Mouse (Mus musculus): ENCODE measurements around the gene Yes1. TPM values are rescaled to one million over a fixed set of nuclear protein-coding genes. Genes with fewer than 3 reads are reported as not detected.
A peak's percentile ranks its signal among the peaks of the same experiment; 100 is the strongest.

The Yes1 gene
- total and polyA plus RNA-seq, 3 experiments = 2.0 to 4.1 (median 2.2) TPM

- dilution Hi-C loops (cut with MboI; ENCODE audit: extremely low pct_ligation_motif_present, extremely low pct_unique_long_range_greater_than_20kb, low sequenced_read_pairs) = no loop called here
These were observed 46.3 kb upstream of the Yes1 start for GRCm38 (mm10) chr5:32564697-32565096.

GRCm38 (mm10) chr5:32571802-32572201 lies 39.2 kb upstream of the Yes1 start:
- H3K79me2 ChIP-seq (replicated peaks; ENCODE audit: control insufficient read depth, extremely low read depth, insufficient read depth, poor library complexity, severe bottlenecking) = no peaks in the 10 kb centered on the region
- no peak overlapping the region for H3K9ac ChIP-seq (ENCODE audit: insufficient read depth, low read depth)
- H3K4me1 ChIP-seq (ENCODE audit: control insufficient read depth in 1 of 2, insufficient read depth in 2 of 2) = peaks cover 0 to 5% of the 10 kb centered on the region in 2 experiments; a peak in 2 of 4 replicates
- H3K36me3 ChIP-seq (replicated peaks in 1 of 2; ENCODE audit: control insufficient read depth in 1 of 2, insufficient read depth in 1 of 2, low read length in 1 of 2) = no peaks in the 10 kb centered on the region
- no peak overlapping the region for H3K4me3 ChIP-seq (replicated peaks in 1 of 3; ENCODE audit: low read depth in 2 of 3, low read length in 2 of 3, poor library complexity in 1 of 3)
- DNase-seq (ENCODE audit: extremely low read depth) = no peak
- H3K9me3 ChIP-seq (replicated peaks; ENCODE audit: low read length) = no peaks in the 10 kb centered on the region
- H3K27ac ChIP-seq (ENCODE audit: insufficient read depth, low read depth) = no peak overlapping the region
- no peaks in the 10 kb centered on the region for H3K27me3 ChIP-seq (replicated peaks)
- TF ChIP-seq E2F4 (IDR thresholded peaks at IDR 0.05; ENCODE audit: insufficient replicate concordance, low read depth, low read length) = no peak
- no peak overlapping the region for H3K4me2 ChIP-seq (ENCODE audit: insufficient read depth, low read depth, poor library complexity, severe bottlenecking)
- in situ Hi-C loops (cut with MboI; ENCODE audit: low pct_ligation_motif_present, low pct_unique_long_range_greater_than_20kb, low sequenced_read_pairs) = no loop called here
- dilution Hi-C loops (cut with MboI; ENCODE audit: extremely low pct_ligation_motif_present, extremely low pct_unique_long_range_greater_than_20kb, low sequenced_read_pairs) = no loop called here

More at GRCm38 (mm10) chr5:32564697-32565096, 46.3 kb upstream of the Yes1 start:
- H3K4me2 ChIP-seq (ENCODE audit: insufficient read depth, low read depth, poor library complexity, severe bottlenecking) = no peak overlapping the region
- no peaks in the 10 kb centered on the region for H3K27me3 ChIP-seq (replicated peaks)
- TF ChIP-seq MAZ (IDR thresholded peaks at IDR 0.05; ENCODE audit: low read depth, low read length) = no peak
- no peak for TF ChIP-seq E2F4 (IDR thresholded peaks at IDR 0.05; ENCODE audit: insufficient replicate concordance, low read depth, low read length)
- no peak for TF ChIP-seq RCOR1 (conservative IDR thresholded peaks at IDR 0.05; ENCODE audit: low read depth, low read length)
- no peak for TF ChIP-seq MAX (IDR thresholded peaks at IDR 0.05; ENCODE audit: low read length)
- no peak for TF ChIP-seq CHD1 (IDR thresholded peaks at IDR 0.05; ENCODE audit: low read depth, low read length)
- no peak for TF ChIP-seq BHLHE40 (IDR thresholded peaks at IDR 0.05; ENCODE audit: low read depth, low read length)
- TF ChIP-seq JUN (IDR thresholded peaks at IDR 0.05; ENCODE audit: insufficient read depth, low read depth, low read length) = no peak
- no peak for TF ChIP-seq POLR2A (IDR thresholded peaks at IDR 0.05; ENCODE audit: low read depth, low read length)
- no peak for TF ChIP-seq CTCF (conservative IDR thresholded peaks at IDR 0.05 in 1 of 2, IDR thresholded peaks at IDR 0.05 in 1 of 2; ENCODE audit: low read depth in 2 of 2, low read length in 2 of 2)
- no peak for TF ChIP-seq HCFC1 (IDR thresholded peaks at IDR 0.05; ENCODE audit: low read depth, low read length)
- no peak for TF ChIP-seq PAX5 (IDR thresholded peaks at IDR 0.05; ENCODE audit: low read length)
- TF ChIP-seq ZC3H11A (IDR thresholded peaks at IDR 0.05; ENCODE audit: low read depth, low read length) = no peak
- no peak for TF ChIP-seq MEF2A (IDR thresholded peaks at IDR 0.05; ENCODE audit: borderline replicate concordance, low read depth, low read length)
- in situ Hi-C loops (cut with MboI; ENCODE audit: low pct_ligation_motif_present, low pct_unique_long_range_greater_than_20kb, low sequenced_read_pairs) = no loop called here
- no peaks in the 10 kb centered on the region for H3K36me3 ChIP-seq (replicated peaks in 1 of 2; ENCODE audit: control insufficient read depth in 1 of 2, insufficient read depth in 1 of 2, low read length in 1 of 2)
- peaks cover 0 to 5% of the 10 kb centered on the region in 2 experiments; a peak in 2 of 4 replicates for H3K4me1 ChIP-seq (ENCODE audit: control insufficient read depth in 1 of 2, insufficient read depth in 2 of 2)
- H3K9ac ChIP-seq (ENCODE audit: insufficient read depth, low read depth) = no peak overlapping the region
- no peak for DNase-seq (ENCODE audit: extremely low read depth)
- no peak overlapping the region for H3K27ac ChIP-seq (ENCODE audit: insufficient read depth, low read depth)
- no peaks in the 10 kb centered on the region for H3K9me3 ChIP-seq (replicated peaks; ENCODE audit: low read length)
- H3K4me3 ChIP-seq (replicated peaks in 1 of 3; ENCODE audit: low read depth in 2 of 3, low read length in 2 of 3, poor library complexity in 1 of 3) = no peak overlapping the region
- no peaks in the 10 kb centered on the region for H3K79me2 ChIP-seq (replicated peaks; ENCODE audit: control insufficient read depth, extremely low read depth, insufficient read depth, poor library complexity, severe bottlenecking)

- H3K4me2 ChIP-seq (ENCODE audit: insufficient read depth, low read depth, poor library complexity, severe bottlenecking) = no peak overlapping the region
- no peak overlapping the region for H3K4me3 ChIP-seq (replicated peaks in 1 of 3; ENCODE audit: low read depth in 2 of 3, low read length in 2 of 3, poor library complexity in 1 of 3)
- no peaks in the 10 kb centered on the region for H3K36me3 ChIP-seq (replicated peaks in 1 of 2; ENCODE audit: control insufficient read depth in 1 of 2, insufficient read depth in 1 of 2, low read length in 1 of 2)
- no peak overlapping the region for H3K27ac ChIP-seq (ENCODE audit: insufficient read depth, low read depth)
- H3K27me3 ChIP-seq (replicated peaks) = no peaks in the 10 kb centered on the region
- no peaks in the 10 kb centered on the region for H3K79me2 ChIP-seq (replicated peaks; ENCODE audit: control insufficient read depth, extremely low read depth, insufficient read depth, poor library complexity, severe bottlenecking)
- DNase-seq (ENCODE audit: extremely low read depth) = peak; percentile 17
- no peak overlapping the region for H3K9ac ChIP-seq (ENCODE audit: insufficient read depth, low read depth)
- peaks cover 6% of the 10 kb centered on the region for H3K9me3 ChIP-seq (replicated peaks; ENCODE audit: low read length)
- dilution Hi-C loops (cut with MboI; ENCODE audit: extremely low pct_ligation_motif_present, extremely low pct_unique_long_range_greater_than_20kb, low sequenced_read_pairs) (no loop called here), in situ Hi-C loops (cut with MboI; ENCODE audit: low pct_ligation_motif_present, low pct_unique_long_range_greater_than_20kb, low sequenced_read_pairs) (loop anchor here (25.0 kb wide), 1 partner anchor 449 kb away; no protein-coding TSS in a partner anchor)
- H3K4me1 ChIP-seq (ENCODE audit: control insufficient read depth in 1 of 2, insufficient read depth in 2 of 2) = no peaks in the 10 kb centered on the region
- TF ChIP-seq UBTF (IDR thresholded peaks at IDR 0.05; ENCODE audit: low read depth, low read length) = no peak
- peak; percentile 62 for TF ChIP-seq SMC3 (IDR thresholded peaks at IDR 0.05; ENCODE audit: low read depth, low read length)
- TF ChIP-seq ELF1 (IDR thresholded peaks at IDR 0.05; ENCODE audit: low read depth, low read length) = no peak
- no peak for TF ChIP-seq KAT2A (IDR thresholded peaks at IDR 0.05; ENCODE audit: insufficient replicate concordance, low read length)
- no peak for TF ChIP-seq SIN3A (IDR thresholded peaks at IDR 0.05; ENCODE audit: low read length)
- no peak for TF ChIP-seq EP300 (IDR thresholded peaks at IDR 0.05; ENCODE audit: low read length)
- no peak for TF ChIP-seq ZKSCAN1 (IDR thresholded peaks at IDR 0.05; ENCODE audit: borderline replicate concordance, low read depth, low read length)
- TF ChIP-seq MAFK (IDR thresholded peaks at IDR 0.05; ENCODE audit: insufficient replicate concordance, low read length) = no peak
- no peak for TF ChIP-seq POLR2AphosphoS2 (IDR thresholded peaks at IDR 0.05; ENCODE audit: low read depth, low read length)
- no peak for TF ChIP-seq CHD2 (IDR thresholded peaks at IDR 0.05; ENCODE audit: low read length)
- TF ChIP-seq CTCF (conservative IDR thresholded peaks at IDR 0.05 in 1 of 2, IDR thresholded peaks at IDR 0.05 in 1 of 2; ENCODE audit: low read depth in 2 of 2, low read length in 2 of 2) = peak in 1 of 2 experiments; percentile 76; a peak in 2 of 4 replicates
- no peak for TF ChIP-seq TCF12 (IDR thresholded peaks at IDR 0.05; ENCODE audit: low read depth, low read length)
- peak; percentile 64 for TF ChIP-seq RAD21 (IDR thresholded peaks at IDR 0.05; ENCODE audit: low read depth, low read length)
- TF ChIP-seq IRF4 (IDR thresholded peaks at IDR 0.05; ENCODE audit: low read depth, low read length) = no peak
- no peak for TF ChIP-seq CHD1 (IDR thresholded peaks at IDR 0.05; ENCODE audit: low read depth, low read length)
- no peak for TF ChIP-seq NRF1 (IDR thresholded peaks at IDR 0.05; ENCODE audit: low read depth, low read length)
- TF ChIP-seq PAX5 (IDR thresholded peaks at IDR 0.05; ENCODE audit: low read length) = no peak
These were observed 22.8 kb upstream of the Yes1 start for GRCm38 (mm10) chr5:32588136-32588535.
